ENCODE assay signal across 15 mouse cellular contexts in the genomic region with DNA sequence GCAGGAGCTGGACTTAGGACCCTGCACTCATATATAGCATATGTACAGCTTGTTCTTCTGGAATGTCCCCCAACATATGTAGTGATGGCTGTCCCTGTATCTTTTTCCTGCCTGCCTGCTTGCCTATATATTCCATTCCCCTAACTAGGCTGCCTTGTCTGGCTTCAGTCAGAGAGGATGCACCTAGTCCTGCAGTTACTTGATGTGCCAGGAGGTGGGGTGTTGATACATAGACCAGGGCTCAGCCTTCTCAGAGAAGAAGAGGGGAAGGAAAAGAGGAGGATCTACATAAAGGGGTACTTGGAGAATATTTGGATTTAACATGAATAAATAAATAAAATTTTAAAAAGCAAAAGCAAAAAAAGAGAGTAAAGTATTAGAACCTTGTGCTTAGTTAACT.
DNase-seq lines count a peak whose midpoint lies in the region; ATAC-seq and TF ChIP-seq lines count a peak whose summit lies in the region.
"Had no signal": no experiment of that assay in that cellular context is flagged by ENCODE, and none has a peak within 500 bp of the region (broad histone marks: within the 10 kb centered on the region; RNA-seq: fewer than 3 reads in every experiment).

No protein-coding gene starts in this region.

- no peak overlapping the region for H3K27ac ChIP-seq in midbrain, postnatal 0 days (ENCODE audit: low read depth, low read length)
- H3K27ac ChIP-seq in midbrain, embryonic 15.5 days: no peak overlapping the region
- H3K27ac ChIP-seq: limb, embryonic 12.5 days; midbrain, embryonic 12.5 days had no signal

- no peaks in the 10 kb centered on the region for H3K9me3 ChIP-seq in midbrain, postnatal 0 days (ENCODE audit: low read length)
- no peaks in the 10 kb centered on the region for H3K9me3 ChIP-seq in midbrain, embryonic 15.5 days
- H3K9me3 ChIP-seq: limb, embryonic 12.5 days; midbrain, embryonic 12.5 days had no signal

- H3K4me1 ChIP-seq in midbrain, postnatal 0 days (ENCODE audit: insufficient read depth, low read length): no peaks in the 10 kb centered on the region
- H3K4me1 ChIP-seq in midbrain, embryonic 15.5 days: no peaks in the 10 kb centered on the region
- H3K4me1 ChIP-seq: limb, embryonic 12.5 days; midbrain, embryonic 12.5 days had no signal

- H3K27me3 ChIP-seq in midbrain, postnatal 0 days (ENCODE audit: insufficient read depth, low read length): no peaks in the 10 kb centered on the region
- no peaks in the 10 kb centered on the region for H3K27me3 ChIP-seq in midbrain, embryonic 15.5 days (replicated peaks)
- H3K27me3 ChIP-seq: limb, embryonic 12.5 days; midbrain, embryonic 12.5 days had no signal

- DNase-seq in cerebellum, adult 9-10 months: peak; percentile 7
- no peak for DNase-seq in cerebellum, adult 11-12 months
- peak; percentile 6 for DNase-seq in kidney, postnatal 10 days
- no peak for DNase-seq in kidney, adult 11 months
- no peak for DNase-seq in midbrain, postnatal 0 days (ENCODE audit: low spot score)
- no peak for DNase-seq in right cerebral cortex, postnatal 4 days
- DNase-seq in frontal cortex, postnatal 14 days (ENCODE audit: low spot score in 2 of 2): no peak
- DNase-seq: B cell, adult 2 months; kidney, adult 2 months; lung, postnatal 14 days; thymus, adult 2 months had no signal

- no peak overlapping the region for H3K4me3 ChIP-seq in midbrain, postnatal 0 days (ENCODE audit: low read depth, low read length)
- H3K4me3 ChIP-seq in midbrain, embryonic 15.5 days: no peak overlapping the region
- H3K4me3 ChIP-seq: erythroblast, embryonic 14.5 days; limb, embryonic 12.5 days; midbrain, embryonic 12.5 days had no signal

- TF ChIP-seq CTCF in midbrain, postnatal 0 days (IDR thresholded peaks at IDR 0.05): peak; percentile 29; the same call in 1 of the 2 replicates

- no peak overlapping the region for H3K9ac ChIP-seq in midbrain, postnatal 0 days (replicated peaks; ENCODE audit: low read length, poor library complexity, severe bottlenecking)
- H3K9ac ChIP-seq in midbrain, embryonic 15.5 days: no peak overlapping the region
- H3K9ac ChIP-seq: limb, embryonic 12.5 days; midbrain, embryonic 12.5 days had no signal

- H3K36me3 ChIP-seq in midbrain, postnatal 0 days (ENCODE audit: insufficient read depth, low read length): no peaks in the 10 kb centered on the region
- no peaks in the 10 kb centered on the region for H3K36me3 ChIP-seq in midbrain, embryonic 15.5 days (replicated peaks)
- H3K36me3 ChIP-seq: limb, embryonic 12.5 days; midbrain, embryonic 12.5 days had no signal

- no peak for ATAC-seq in midbrain, postnatal 0 days (ENCODE audit: low FRiP score)
- no peak for ATAC-seq in midbrain, embryonic 15.5 days (replicated peaks)

- no peak overlapping the region for H3K4me2 ChIP-seq in midbrain, postnatal 0 days (ENCODE audit: low read depth, low read length, poor library complexity, severe bottlenecking)
- H3K4me2 ChIP-seq in midbrain, embryonic 15.5 days: no peak overlapping the region
- H3K4me2 ChIP-seq: limb, embryonic 12.5 days; midbrain, embryonic 12.5 days had no signal

Comparison
In these comparisons a context has a peak if more than half of its experiments do, and no peak if none do; other contexts are left out.
1. DNase-seq: peak in cerebellum, adult 9-10 months (single experiment) and kidney, postnatal 10 days (single experiment); none in cerebellum, adult 11-12 months (single experiment), kidney, adult 11 months (single experiment), midbrain, postnatal 0 days (single experiment), right cerebral cortex, postnatal 4 days (single experiment) and frontal cortex, postnatal 14 days (0 of 2).